Mouse (Mus musculus): ENCODE measurements around the gene Plin3. TPM values are rescaled to one million over a fixed set of nuclear protein-coding genes. Genes with fewer than 3 reads are reported as not detected.

The Plin3 gene
- total RNA-seq, 1 experiment = 53.9 TPM

- H3K36me3 ChIP-seq (ENCODE audit: control insufficient read depth, insufficient read depth, low read length, poor library complexity, severe bottlenecking) = peaks cover 35% of the 10 kb centered on the region
- in situ Hi-C loops (cut with MboI; ENCODE audit: low sequenced_read_pairs in 2 of 2, unreplicated experiment in 2 of 2) = no loop called here
- H3K4me3 ChIP-seq (ENCODE audit: insufficient read depth in 1 of 2, low read depth in 1 of 2, low read length in 2 of 2, poor library complexity in 1 of 2, severe bottlenecking in 1 of 2) = no peak overlapping the region
- H3K4me1 ChIP-seq (ENCODE audit: control insufficient read depth in 2 of 2, insufficient read depth in 2 of 2, low read length in 2 of 2, poor library complexity in 1 of 2) = peaks cover 8 to 13% of the 10 kb centered on the region in 2 experiments; a peak in 3 of 4 replicates
- no peak for DNase-seq (ENCODE audit: low read depth, low spot score)
- peak overlapping the region; percentile 40; the same call in 1 of the 2 replicates for H3K9ac ChIP-seq (ENCODE audit: insufficient read depth, low read depth, low read length, poor library complexity, severe bottlenecking)
- no peaks in the 10 kb centered on the region for H3K9me3 ChIP-seq (ENCODE audit: control insufficient read depth, insufficient read depth, low read depth, low read length)
- H3K27ac ChIP-seq (ENCODE audit: insufficient read depth, low read depth, low read length, poor library complexity, severe bottlenecking) = peak overlapping the region; percentile 34
- TF ChIP-seq ZC3H11A (IDR thresholded peaks at IDR 0.05; ENCODE audit: borderline replicate concordance, low read depth, low read length) (no peak), MAFK (IDR thresholded peaks at IDR 0.05; ENCODE audit: insufficient read depth, low read depth, low read length) (no peak), ZNF384 (IDR thresholded peaks at IDR 0.05; ENCODE audit: low read depth, low read length) (no peak), HCFC1 (IDR thresholded peaks at IDR 0.05; ENCODE audit: borderline replicate concordance, insufficient read depth, low read length) (no peak), CHD2 (IDR thresholded peaks at IDR 0.05; ENCODE audit: low read depth, low read length) (no peak)
Observed at GRCm38 (mm10) chr17:56279481-56280155, 13.1 kb downstream of the Plin3 start.

GRCm38 (mm10) chr17:56278340-56278739 lies 14.3 kb downstream of the Plin3 start:
- TF ChIP-seq CHD2 (IDR thresholded peaks at IDR 0.05; ENCODE audit: low read depth, low read length) = no peak
- TF ChIP-seq MAFK (IDR thresholded peaks at IDR 0.05; ENCODE audit: insufficient read depth, low read depth, low read length) = no peak
- TF ChIP-seq ZNF384 (IDR thresholded peaks at IDR 0.05; ENCODE audit: low read depth, low read length) = no peak
- TF ChIP-seq ZC3H11A (IDR thresholded peaks at IDR 0.05; ENCODE audit: borderline replicate concordance, low read depth, low read length) = no peak
- TF ChIP-seq HCFC1 (IDR thresholded peaks at IDR 0.05; ENCODE audit: borderline replicate concordance, insufficient read depth, low read length) = no peak
- peaks cover 27% of the 10 kb centered on the region for H3K36me3 ChIP-seq (ENCODE audit: control insufficient read depth, insufficient read depth, low read length, poor library complexity, severe bottlenecking)

GRCm38 (mm10) chr17:56277567-56277893 lies 15.1 kb downstream of the Plin3 start:
- Histone ChIP-seq H3K4me3 (ENCODE audit: insufficient read depth in 1 of 2, low read depth in 1 of 2, low read length in 2 of 2, poor library complexity in 1 of 2, severe bottlenecking in 1 of 2) (no peak overlapping the region), H3K4me1 (ENCODE audit: control insufficient read depth in 2 of 2, insufficient read depth in 2 of 2, low read length in 2 of 2, poor library complexity in 1 of 2) (peaks cover 8 to 11% of the 10 kb centered on the region in 2 experiments; a peak in 3 of 4 replicates), H3K27ac (ENCODE audit: insufficient read depth, low read depth, low read length, poor library complexity, severe bottlenecking) (no peak overlapping the region), H3K9me3 (ENCODE audit: control insufficient read depth, insufficient read depth, low read depth, low read length) (no peaks in the 10 kb centered on the region), H3K36me3 (ENCODE audit: control insufficient read depth, insufficient read depth, low read length, poor library complexity, severe bottlenecking) (peaks cover 20% of the 10 kb centered on the region), H3K9ac (ENCODE audit: insufficient read depth, low read depth, low read length, poor library complexity, severe bottlenecking) (no peak overlapping the region)
- in situ Hi-C loops (cut with MboI; ENCODE audit: low sequenced_read_pairs in 2 of 2, unreplicated experiment in 2 of 2) = no loop called here
- DNase-seq (ENCODE audit: low read depth, low spot score) = no peak
- no peak for TF ChIP-seq HCFC1 (IDR thresholded peaks at IDR 0.05; ENCODE audit: borderline replicate concordance, insufficient read depth, low read length)
- TF ChIP-seq CHD2 (IDR thresholded peaks at IDR 0.05; ENCODE audit: low read depth, low read length) = no peak
- no peak for TF ChIP-seq MAFK (IDR thresholded peaks at IDR 0.05; ENCODE audit: insufficient read depth, low read depth, low read length)
- no peak for TF ChIP-seq ZC3H11A (IDR thresholded peaks at IDR 0.05; ENCODE audit: borderline replicate concordance, low read depth, low read length)
- TF ChIP-seq ZNF384 (IDR thresholded peaks at IDR 0.05; ENCODE audit: low read depth, low read length) = no peak

More at GRCm38 (mm10) chr17:56278340-56278739, 14.3 kb downstream of the Plin3 start:
- H3K4me3 ChIP-seq (ENCODE audit: insufficient read depth in 1 of 2, low read depth in 1 of 2, low read length in 2 of 2, poor library complexity in 1 of 2, severe bottlenecking in 1 of 2) = no peak overlapping the region
- peaks cover 8 to 12% of the 10 kb centered on the region in 2 experiments; a peak in 3 of 4 replicates for H3K4me1 ChIP-seq (ENCODE audit: control insufficient read depth in 2 of 2, insufficient read depth in 2 of 2, low read length in 2 of 2, poor library complexity in 1 of 2)
- no peak for DNase-seq (ENCODE audit: low read depth, low spot score)
- no peak overlapping the region for H3K9ac ChIP-seq (ENCODE audit: insufficient read depth, low read depth, low read length, poor library complexity, severe bottlenecking)
- no peak overlapping the region for H3K27ac ChIP-seq (ENCODE audit: insufficient read depth, low read depth, low read length, poor library complexity, severe bottlenecking)
- in situ Hi-C loops (cut with MboI; ENCODE audit: low sequenced_read_pairs in 2 of 2, unreplicated experiment in 2 of 2) = no loop called here
- H3K9me3 ChIP-seq (ENCODE audit: control insufficient read depth, insufficient read depth, low read depth, low read length) = no peaks in the 10 kb centered on the region

- Histone ChIP-seq H3K27ac (ENCODE audit: insufficient read depth, low read depth, low read length, poor library complexity, severe bottlenecking) (peak within 1 kb of the TSS; percentile 52), H3K4me1 (ENCODE audit: control insufficient read depth in 2 of 2, insufficient read depth in 2 of 2, low read length in 2 of 2, poor library complexity in 1 of 2) (peaks cover 8 to 11% of the 10 kb centered on the region in 2 experiments; a peak in 3 of 4 replicates), H3K36me3 (ENCODE audit: control insufficient read depth, insufficient read depth, low read length, poor library complexity, severe bottlenecking) (peaks cover 20% of the 10 kb centered on the region), H3K4me3 (ENCODE audit: insufficient read depth in 1 of 2, low read depth in 1 of 2, low read length in 2 of 2, poor library complexity in 1 of 2, severe bottlenecking in 1 of 2) (peak within 1 kb of the TSS; percentile 73 to 82), H3K9me3 (ENCODE audit: control insufficient read depth, insufficient read depth, low read depth, low read length) (no peaks in the 10 kb centered on the region), H3K9ac (ENCODE audit: insufficient read depth, low read depth, low read length, poor library complexity, severe bottlenecking) (peak within 1 kb of the TSS; percentile 78)
- TF ChIP-seq MAFK (IDR thresholded peaks at IDR 0.05; ENCODE audit: insufficient read depth, low read depth, low read length) = no peak
- TF ChIP-seq ZC3H11A (IDR thresholded peaks at IDR 0.05; ENCODE audit: borderline replicate concordance, low read depth, low read length) = no peak
- no peak for TF ChIP-seq CHD2 (IDR thresholded peaks at IDR 0.05; ENCODE audit: low read depth, low read length)
- no peak for TF ChIP-seq ZNF384 (IDR thresholded peaks at IDR 0.05; ENCODE audit: low read depth, low read length)
- no peak for TF ChIP-seq HCFC1 (IDR thresholded peaks at IDR 0.05; ENCODE audit: borderline replicate concordance, insufficient read depth, low read length)
- in situ Hi-C loops (cut with MboI; ENCODE audit: low sequenced_read_pairs in 2 of 2, unreplicated experiment in 2 of 2) = no loop called here
- DNase-seq (ENCODE audit: low read depth, low spot score) = peak; percentile 83
Observed at GRCm38 (mm10) chr17:56276643-56277566, 15.8 kb downstream of the Plin3 start, which contains the start of gene Ticam1. Gene Ticam1 (minus strand): TSS chr17:56276786.
